Mouse (Mus musculus) megakaryocyte, embryonic 14.5 days (primary cell): ENCODE measurements around the gene Lhpp. TPM values are rescaled to one million over a fixed set of nuclear protein-coding genes. Genes with fewer than 3 reads are reported as not detected.

Experiments used
- H3K27me3 ChIP-seq: replicated peaks from 2 replicates; pipeline ENCODE3; 2012; ENCODE audit warnings: inconsistent platforms
- H3K36me3 ChIP-seq: replicated peaks from 2 replicates; pipeline ENCODE3; 2012; ENCODE audit warnings: low read length, inconsistent platforms, mixed read lengths
- H3K4me1 ChIP-seq: 2 replicates; pipeline ENCODE4 v1.6.1; 2012; ENCODE audit warnings: inconsistent platforms
- H3K4me3 ChIP-seq: replicated peaks from 2 replicates; pipeline ENCODE3; 2012; ENCODE audit warnings: moderate library complexity, mild to moderate bottlenecking, inconsistent platforms
- H3K9me3 ChIP-seq: 2 replicates; pipeline ENCODE4 v1.6.1; 2012; ENCODE audit warnings: inconsistent platforms
- FLI1 ChIP-seq: IDR thresholded peaks from 2 replicates; pipeline ENCODE4 v1.6.1; 2012; ENCODE audit warnings: low read length, inconsistent platforms, mixed read lengths
- GATA1 ChIP-seq: IDR thresholded peaks from 3 replicates; pipeline ENCODE4 v1.6.1; 2012; ENCODE audit warnings: mixed read lengths, low read length, inconsistent platforms, borderline replicate concordance
- polyA plus RNA-seq: library from polyadenylated mRNA; stranded (reverse); fragments of >175 nt; gene quantifications from 2 replicates; pipeline ENCODE4 v1.2.3, GENCODE M21; 2012; ENCODE audit warnings: low replicate concordance; ENCODE audit not compliant: insufficient read depth

Lhpp gene
- polyA plus RNA-seq, 1 experiment = 2.5 TPM

DNA sequence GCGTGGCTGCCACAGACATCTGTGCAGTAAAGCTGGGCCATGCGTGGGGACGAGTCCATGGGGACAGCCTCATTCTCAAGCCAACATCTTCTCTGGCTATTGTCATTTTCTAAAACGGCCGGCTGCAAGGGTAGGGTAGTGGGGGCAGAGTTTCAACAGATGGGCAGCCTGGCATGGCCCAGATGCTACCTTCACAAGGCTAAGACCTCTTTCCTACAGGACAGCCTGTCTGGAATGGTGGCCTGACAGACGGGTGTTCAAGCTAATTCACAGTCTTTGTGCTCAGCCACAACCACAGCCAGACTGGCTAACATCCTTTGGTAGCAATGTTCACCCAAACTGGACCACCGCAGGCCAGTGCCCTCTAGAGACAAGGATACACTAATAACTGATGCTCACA is 120.1 kb downstream of the Lhpp start:
- Histone ChIP-seq H3K36me3 (peaks cover 92% of the 10 kb centered on the region), H3K4me1 (peaks cover 97% of the 10 kb centered on the region), H3K4me3 (peak overlapping the region; percentile 10), H3K27me3 (no peaks in the 10 kb centered on the region), H3K9me3 (no peaks in the 10 kb centered on the region)
- no peak for TF ChIP-seq GATA1
- TF ChIP-seq FLI1 = no peak

DNA sequence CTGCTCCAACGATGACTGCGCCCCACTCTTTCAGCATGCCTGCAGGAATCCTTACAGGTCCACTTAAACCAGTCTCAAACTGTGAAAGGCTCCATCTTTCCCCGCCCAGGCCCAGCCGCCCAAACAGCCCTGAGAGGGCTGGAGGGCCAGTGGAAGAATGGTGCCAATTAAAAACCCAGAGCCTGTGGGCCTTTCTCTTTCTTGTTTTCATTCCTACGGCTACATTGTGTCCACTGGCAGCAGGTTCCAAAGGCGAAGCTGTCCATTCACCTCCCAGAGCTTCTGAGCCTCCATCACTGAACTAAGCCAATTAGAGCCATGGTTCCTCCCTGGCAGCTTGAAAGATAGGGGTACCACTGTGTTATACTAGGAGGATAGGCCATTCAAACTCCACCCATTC is 121.1 kb downstream of the Lhpp start:
- H3K36me3 ChIP-seq = peaks cover 86% of the 10 kb centered on the region
- no peaks in the 10 kb centered on the region for H3K27me3 ChIP-seq
- peaks cover 98% of the 10 kb centered on the region for H3K4me1 ChIP-seq
- H3K4me3 ChIP-seq = peak overlapping the region; percentile 46
- TF ChIP-seq FLI1 = no peak
- TF ChIP-seq GATA1 = no peak
- no peaks in the 10 kb centered on the region for H3K9me3 ChIP-seq

DNA sequence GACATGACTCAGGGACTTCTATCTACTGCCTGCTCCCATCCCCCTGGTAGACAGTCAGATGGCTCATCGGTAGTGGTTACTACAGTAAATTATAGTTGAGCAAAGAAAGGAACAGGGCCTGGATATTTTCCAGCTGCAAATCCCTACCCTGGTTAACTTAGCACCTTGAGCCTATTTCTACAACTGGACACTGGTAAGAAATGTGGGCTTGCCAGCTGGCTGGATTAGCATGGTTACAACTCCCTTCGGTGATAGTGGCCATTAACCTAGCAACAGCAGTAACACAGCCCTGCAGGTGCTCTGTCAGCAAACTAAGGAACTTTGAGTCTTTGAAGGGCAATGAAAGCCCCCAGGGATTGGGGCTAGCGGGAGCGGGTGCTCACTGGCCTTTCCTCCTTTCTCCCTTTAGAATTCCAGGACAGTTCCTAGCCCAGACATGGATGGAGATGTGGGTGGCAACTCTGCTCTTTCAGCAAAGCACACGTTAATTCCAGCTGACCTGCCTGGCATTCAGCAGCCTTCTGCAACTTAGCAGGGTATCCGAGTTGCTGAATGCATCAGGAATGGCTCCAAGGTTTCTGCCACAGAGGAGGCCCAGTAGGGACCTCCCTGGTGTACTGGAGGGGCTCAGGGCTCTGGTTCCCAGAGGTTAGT is 121.8 kb downstream of the Lhpp start:
- Histone ChIP-seq H3K27me3 (no peaks in the 10 kb centered on the region), H3K36me3 (peaks cover 85% of the 10 kb centered on the region), H3K4me1 (peaks cover 98% of the 10 kb centered on the region), H3K9me3 (no peaks in the 10 kb centered on the region), H3K4me3 (no peak overlapping the region)
- no peak for TF ChIP-seq FLI1
- TF ChIP-seq GATA1 = no peak

DNA sequence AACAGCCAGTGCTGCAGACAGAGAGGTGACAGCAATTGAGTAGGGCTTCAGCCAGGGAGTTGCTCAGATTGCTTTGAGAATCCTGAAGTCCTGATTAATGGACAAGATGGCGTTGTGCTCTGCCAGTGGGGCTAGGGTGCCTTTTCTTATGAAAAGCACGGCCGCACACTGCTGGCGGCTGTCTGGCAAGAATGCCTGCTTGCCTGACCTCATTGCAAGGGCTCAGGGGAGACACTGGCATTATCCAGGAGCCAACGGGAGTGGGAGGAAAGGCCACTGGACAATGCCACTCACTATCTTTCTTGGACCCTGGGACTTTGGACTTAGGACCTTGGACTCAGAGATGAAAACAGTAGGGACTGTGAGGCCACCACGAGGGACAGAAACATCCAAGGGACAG is 123.1 kb downstream of the Lhpp start:
- no peaks in the 10 kb centered on the region for H3K9me3 ChIP-seq
- H3K27me3 ChIP-seq = no peaks in the 10 kb centered on the region
- TF ChIP-seq FLI1 = no peak
- TF ChIP-seq GATA1 = no peak
- H3K4me1 ChIP-seq = peaks cover 100% of the 10 kb centered on the region
- H3K4me3 ChIP-seq = no peak overlapping the region
- peaks cover 87% of the 10 kb centered on the region for H3K36me3 ChIP-seq

DNA sequence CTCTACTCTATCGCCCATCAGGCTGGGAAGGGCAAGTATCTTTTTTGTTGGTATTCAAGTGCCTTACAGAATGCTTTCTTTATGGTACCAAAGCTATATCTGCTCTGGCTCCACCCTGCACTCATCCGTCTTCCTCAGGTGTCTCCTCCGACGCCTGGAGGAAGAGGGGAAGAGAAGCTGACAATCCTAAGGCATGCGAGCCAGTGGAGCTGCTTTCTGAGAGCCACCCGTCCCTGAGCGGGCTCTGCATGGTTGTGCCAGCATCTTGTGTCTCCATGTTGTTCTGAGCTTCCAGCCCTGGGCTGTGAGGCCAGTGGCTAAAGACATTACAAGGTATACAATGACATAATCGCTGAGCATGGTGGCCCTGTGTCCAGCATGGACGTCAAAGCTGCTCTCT is 123.8 kb downstream of the Lhpp start:
- Histone ChIP-seq H3K4me1 (peaks cover 100% of the 10 kb centered on the region), H3K27me3 (no peaks in the 10 kb centered on the region), H3K9me3 (no peaks in the 10 kb centered on the region), H3K4me3 (no peak overlapping the region), H3K36me3 (peaks cover 87% of the 10 kb centered on the region)
- TF ChIP-seq GATA1 (no peak), FLI1 (no peak)

DNA sequence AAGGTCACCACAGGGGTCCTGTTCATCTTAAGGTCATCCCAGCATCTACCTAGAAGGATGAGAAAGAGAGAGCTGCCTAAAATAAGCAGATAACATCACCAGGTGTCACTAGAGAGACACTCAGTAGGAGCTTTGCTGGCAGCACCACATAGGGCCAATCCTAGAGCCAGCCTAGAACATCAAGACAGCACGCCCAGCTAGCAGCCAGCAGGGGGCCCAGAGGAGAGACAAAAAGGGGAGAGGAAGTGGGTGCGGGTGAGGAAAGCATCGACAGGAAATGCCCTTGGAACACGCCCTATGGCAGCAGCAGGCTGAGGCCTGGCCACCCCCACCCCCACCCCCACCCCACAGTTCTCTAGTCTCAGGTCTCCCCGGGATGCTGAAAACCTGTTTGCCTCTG is 124.7 kb downstream of the Lhpp start:
- Histone ChIP-seq H3K4me1 (peaks cover 100% of the 10 kb centered on the region), H3K9me3 (no peaks in the 10 kb centered on the region), H3K27me3 (no peaks in the 10 kb centered on the region), H3K4me3 (peak overlapping the region; percentile 75), H3K36me3 (peaks cover 87% of the 10 kb centered on the region)
- TF ChIP-seq GATA1 = no peak

DNA sequence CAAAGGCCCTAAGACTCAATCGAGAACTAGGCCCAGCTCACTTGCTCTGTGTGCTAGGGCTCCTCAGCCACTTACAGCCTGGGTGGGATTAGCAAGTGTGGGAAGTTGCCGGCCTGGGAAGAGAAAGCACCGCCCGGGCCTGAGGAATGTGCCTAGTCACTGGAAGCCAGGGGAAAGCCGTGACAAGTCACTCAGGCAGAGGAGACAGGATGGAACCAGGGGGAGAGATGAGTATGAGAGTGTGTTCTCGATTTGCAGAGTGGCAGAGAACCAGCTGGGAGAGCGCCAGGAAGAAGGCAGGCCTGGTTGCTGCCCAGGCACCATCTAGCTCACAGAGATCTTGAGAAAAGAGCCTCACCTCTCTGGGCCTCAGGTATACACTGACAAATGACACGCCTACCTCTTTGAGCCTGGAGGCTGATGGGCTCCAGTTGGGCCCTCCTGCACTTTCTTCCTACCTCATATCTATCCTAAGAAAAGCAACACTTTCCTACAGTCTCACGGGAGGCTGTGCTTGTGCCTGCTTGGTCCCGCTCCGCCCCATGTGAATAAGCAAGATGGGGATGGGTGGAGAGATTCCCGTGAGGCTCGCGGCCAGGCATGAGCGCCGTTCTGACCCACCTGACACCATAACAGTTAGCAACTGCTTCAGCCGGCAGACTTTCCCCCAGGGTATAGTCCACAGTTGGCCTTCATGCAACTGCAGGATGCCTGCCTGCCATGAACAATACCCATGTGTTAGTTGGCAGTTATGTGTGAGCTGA is 125.8 kb downstream of the Lhpp start:
- Histone ChIP-seq H3K27me3 (no peaks in the 10 kb centered on the region), H3K4me1 (peaks cover 95% of the 10 kb centered on the region), H3K9me3 (no peaks in the 10 kb centered on the region), H3K36me3 (peaks cover 87% of the 10 kb centered on the region), H3K4me3 (peak overlapping the region; percentile 75)
- TF ChIP-seq GATA1 (no peak), FLI1 (no peak)

DNA sequence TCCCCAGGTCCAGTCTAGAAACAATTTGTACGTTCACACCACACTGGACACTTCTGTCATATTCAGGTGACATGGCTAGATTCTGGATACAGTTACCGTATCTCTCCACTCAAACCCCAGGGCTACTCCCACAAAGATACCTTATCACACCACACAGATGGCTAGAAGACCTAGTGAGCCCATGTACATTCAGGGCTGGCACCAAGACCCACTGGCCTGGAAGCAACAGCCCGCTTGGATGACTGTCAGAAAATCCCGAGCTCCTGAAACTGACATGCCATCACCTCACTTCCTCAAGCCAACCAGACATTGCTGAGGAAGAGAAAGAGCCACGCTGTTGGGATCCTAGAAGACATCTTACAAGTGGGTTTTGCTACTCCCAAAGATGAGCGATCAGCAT is 128.4 kb downstream of the Lhpp start:
- Histone ChIP-seq H3K27me3 (no peaks in the 10 kb centered on the region), H3K36me3 (peaks cover 84% of the 10 kb centered on the region), H3K4me3 (no peak overlapping the region), H3K9me3 (no peaks in the 10 kb centered on the region), H3K4me1 (peaks cover 83% of the 10 kb centered on the region)
- TF ChIP-seq GATA1 = no peak
- no peak for TF ChIP-seq FLI1

DNA sequence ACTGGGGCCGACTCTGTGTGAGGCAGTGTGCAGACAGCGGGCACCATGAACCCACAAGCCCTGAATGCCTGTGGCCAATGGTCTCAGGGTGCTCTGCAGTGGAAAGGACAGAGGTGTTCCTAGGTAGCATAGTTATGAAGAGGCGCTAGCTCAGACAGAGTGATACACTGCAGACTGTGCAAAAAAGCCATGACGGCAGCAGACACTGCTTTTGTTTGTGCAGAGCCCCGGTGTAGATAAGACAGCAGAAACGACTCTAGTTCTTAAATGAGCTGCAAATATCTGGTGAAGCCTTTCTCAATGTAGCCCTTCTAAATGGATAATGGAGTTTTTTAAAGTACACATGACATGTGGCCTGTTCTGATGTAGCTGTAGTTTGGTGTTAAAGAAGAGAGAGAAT is 129.4 kb downstream of the Lhpp start:
- H3K36me3 ChIP-seq = peaks cover 74% of the 10 kb centered on the region
- peak overlapping the region; percentile 14 for H3K4me3 ChIP-seq
- H3K4me1 ChIP-seq = peaks cover 73% of the 10 kb centered on the region
- no peak for TF ChIP-seq FLI1
- no peak for TF ChIP-seq GATA1
- H3K27me3 ChIP-seq = no peaks in the 10 kb centered on the region
- no peaks in the 10 kb centered on the region for H3K9me3 ChIP-seq

DNA sequence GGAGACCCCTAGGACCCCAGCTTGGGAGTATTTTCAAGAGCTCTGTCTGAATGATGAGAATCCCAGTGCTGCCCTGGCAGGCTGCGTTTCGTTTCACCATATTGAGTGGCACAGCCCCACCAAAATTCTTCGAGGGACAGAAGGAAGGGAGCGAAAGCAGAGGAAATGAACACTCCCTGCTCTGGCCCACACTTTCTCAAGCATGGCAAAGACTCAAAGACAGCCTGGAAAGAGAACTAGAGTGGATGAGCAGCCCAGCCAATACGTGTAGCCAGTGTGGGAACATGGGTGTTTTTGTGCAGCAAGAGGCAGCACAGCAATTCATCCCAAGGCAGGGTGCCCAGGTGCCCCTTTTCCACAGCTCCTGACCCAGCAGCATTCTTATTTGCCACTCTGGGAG is 132.5 kb downstream of the Lhpp start:
- TF ChIP-seq GATA1 = no peak
- no peak for TF ChIP-seq FLI1
- Histone ChIP-seq H3K9me3 (no peaks in the 10 kb centered on the region), H3K27me3 (no peaks in the 10 kb centered on the region), H3K36me3 (peaks cover 82% of the 10 kb centered on the region), H3K4me1 (peaks cover 64% of the 10 kb centered on the region), H3K4me3 (no peak overlapping the region)
